Mouse (Mus musculus) ES-E14 (cell line): ENCODE data around the gene Tmem190.
"Not testable (repeated sequence)": the region's sequence is repeated elsewhere in the genome, so short reads cannot be mapped to it uniquely, and the experiment has no call there.

Experiments
- CHD2 ChIP-seq: IDR thresholded peaks from 2 replicates; pipeline ENCODE4 v1.6.1; 2014; ENCODE audit warnings: mild to moderate bottlenecking, low read depth, low read length, inconsistent platforms
- HCFC1 ChIP-seq: IDR thresholded peaks from 2 replicates; pipeline ENCODE4 v1.6.1; 2012; ENCODE audit warnings: low read length, inconsistent platforms, borderline replicate concordance; ENCODE audit not compliant: insufficient read depth
- MAFK ChIP-seq: IDR thresholded peaks from 2 replicates; pipeline ENCODE4 v1.6.1; 2014; ENCODE audit warnings: mild to moderate bottlenecking, low read depth, low read length, inconsistent platforms; ENCODE audit not compliant: insufficient read depth
- ZC3H11A ChIP-seq: IDR thresholded peaks from 2 replicates; pipeline ENCODE4 v1.6.1; 2012; ENCODE audit warnings: low read depth, mild to moderate bottlenecking, inconsistent platforms, low read length, borderline replicate concordance
- ZNF384 ChIP-seq: IDR thresholded peaks from 2 replicates; pipeline ENCODE4 v1.6.1; 2012; ENCODE audit warnings: low read depth, low read length, inconsistent platforms

DNA sequence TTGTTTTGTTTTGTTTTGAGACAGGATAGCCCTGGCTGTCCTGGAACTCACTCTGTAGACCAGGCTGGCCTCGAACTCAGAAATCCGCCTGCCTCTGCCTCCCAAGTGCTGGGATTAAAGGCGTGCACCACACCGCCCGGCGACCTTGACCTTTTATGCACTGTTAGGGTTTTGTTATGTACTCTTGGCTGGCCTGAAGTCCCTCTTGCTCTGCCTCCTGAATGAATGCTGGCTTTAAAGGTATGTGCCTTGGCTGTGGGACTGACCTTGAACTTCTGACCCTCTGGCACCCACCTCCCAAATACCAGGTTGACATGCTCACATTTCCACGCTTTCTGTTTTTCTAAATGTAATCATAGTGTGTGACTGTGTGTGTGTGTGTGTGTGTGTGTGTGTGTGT is 38.2 kb downstream of the Tmem190 start:
- TF ChIP-seq ZC3H11A, MAFK, ZNF384, HCFC1, CHD2: not testable (repeated sequence)
